Mouse (Mus musculus): ENCODE results near the gene Espn.

GRCm38 (mm10) chr4:152083611-152084220 is 68.5 kb downstream of the Espn start:
- TF ChIP-seq POLR2A (IDR thresholded peaks at IDR 0.05; ENCODE audit: low read depth, low read length) = no peak
- TF ChIP-seq CTCF (conservative IDR thresholded peaks at IDR 0.05; ENCODE audit: insufficient read depth, insufficient read length, low read depth, low read length) = no peak

Data from kidney, adult 2 months (tissue).